Mouse (Mus musculus): ENCODE measurements at regions not wholly inside any gene's neighbourhood (a gene's known extent, or its start where the extent isn't known, plus 50 kb on each side); places are given as distances from the start of the nearest gene placed in this dataset.
A peak's percentile ranks its signal among the peaks of the same experiment; 100 is the strongest.

DNA sequence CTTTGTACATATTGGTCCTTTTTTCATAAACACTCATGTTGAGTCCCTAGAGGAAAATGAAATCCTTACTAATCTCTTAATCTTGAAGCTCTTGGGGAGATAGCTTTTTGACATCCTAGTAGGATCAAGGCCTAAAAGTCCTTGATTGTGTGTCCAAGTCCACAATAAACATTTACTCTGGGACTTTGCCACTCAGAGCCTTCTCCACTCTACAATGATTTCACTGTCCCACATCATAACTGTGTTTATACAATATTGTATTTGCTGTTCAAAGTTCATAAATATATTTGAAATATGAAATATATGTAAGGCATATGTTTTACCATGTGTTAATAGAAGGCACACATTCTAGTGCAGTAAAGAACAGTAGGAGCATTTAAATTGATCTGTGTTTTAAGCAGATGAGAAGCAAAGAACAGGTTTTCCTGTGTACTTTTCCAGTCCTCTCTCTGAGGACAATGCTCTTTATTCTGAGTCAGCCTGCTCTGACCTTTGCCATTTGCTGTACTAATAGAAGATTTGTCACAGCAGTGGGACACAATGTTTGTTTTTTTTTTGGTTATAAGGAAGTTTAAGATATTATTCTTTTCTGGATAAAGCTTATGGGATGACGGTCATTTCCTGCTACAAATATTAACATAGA is 130.7 kb upstream of the Gprin3 start:
- no peak overlapping the region for H3K9ac ChIP-seq
- H3K9me3 ChIP-seq: no peaks in the 10 kb centered on the region
- no peaks in the 10 kb centered on the region for H3K36me3 ChIP-seq
- H3K4me3 ChIP-seq: no peak overlapping the region
- no peaks in the 10 kb centered on the region for H3K27me3 ChIP-seq
- no peak for ATAC-seq (ENCODE audit: low FRiP score, low read depth)
- H3K4me1 ChIP-seq (replicated peaks): no peaks in the 10 kb centered on the region
- H3K4me2 ChIP-seq: no peak overlapping the region
- 96% methylated on average over 1 of the region's 1 CpGs for WGBS
- H3K27ac ChIP-seq (replicated peaks): no peak overlapping the region

- H3K36me3 ChIP-seq: no peaks in the 10 kb centered on the region
- 68% methylated on average over 2 of the region's 2 CpGs for WGBS
- ATAC-seq (ENCODE audit: low FRiP score, low read depth): no peak
- no peak overlapping the region for H3K4me3 ChIP-seq
- no peak overlapping the region for H3K9ac ChIP-seq
- H3K4me2 ChIP-seq: no peak overlapping the region
- no peaks in the 10 kb centered on the region for H3K4me1 ChIP-seq (replicated peaks)
- H3K27me3 ChIP-seq: no peaks in the 10 kb centered on the region
- no peaks in the 10 kb centered on the region for H3K9me3 ChIP-seq
- H3K27ac ChIP-seq (replicated peaks): no peak overlapping the region
Measured at GRCm38 (mm10) chr6:59537025-59537424, 110.9 kb upstream of the Gprin3 start.

GRCm38 (mm10) chr6:59524940-59525265 is 98.8 kb upstream of the Gprin3 start:
- Histone ChIP-seq H3K9me3 (no peaks in the 10 kb centered on the region), H3K4me3 (no peak overlapping the region), H3K27me3 (no peaks in the 10 kb centered on the region), H3K36me3 (no peaks in the 10 kb centered on the region), H3K4me1 (replicated peaks) (no peaks in the 10 kb centered on the region), H3K4me2 (no peak overlapping the region), H3K9ac (no peak overlapping the region), H3K27ac (replicated peaks) (no peak overlapping the region)
- ATAC-seq (ENCODE audit: low FRiP score, low read depth): no peak
- WGBS: 73% methylated on average over 1 of the region's 1 CpGs

DNA sequence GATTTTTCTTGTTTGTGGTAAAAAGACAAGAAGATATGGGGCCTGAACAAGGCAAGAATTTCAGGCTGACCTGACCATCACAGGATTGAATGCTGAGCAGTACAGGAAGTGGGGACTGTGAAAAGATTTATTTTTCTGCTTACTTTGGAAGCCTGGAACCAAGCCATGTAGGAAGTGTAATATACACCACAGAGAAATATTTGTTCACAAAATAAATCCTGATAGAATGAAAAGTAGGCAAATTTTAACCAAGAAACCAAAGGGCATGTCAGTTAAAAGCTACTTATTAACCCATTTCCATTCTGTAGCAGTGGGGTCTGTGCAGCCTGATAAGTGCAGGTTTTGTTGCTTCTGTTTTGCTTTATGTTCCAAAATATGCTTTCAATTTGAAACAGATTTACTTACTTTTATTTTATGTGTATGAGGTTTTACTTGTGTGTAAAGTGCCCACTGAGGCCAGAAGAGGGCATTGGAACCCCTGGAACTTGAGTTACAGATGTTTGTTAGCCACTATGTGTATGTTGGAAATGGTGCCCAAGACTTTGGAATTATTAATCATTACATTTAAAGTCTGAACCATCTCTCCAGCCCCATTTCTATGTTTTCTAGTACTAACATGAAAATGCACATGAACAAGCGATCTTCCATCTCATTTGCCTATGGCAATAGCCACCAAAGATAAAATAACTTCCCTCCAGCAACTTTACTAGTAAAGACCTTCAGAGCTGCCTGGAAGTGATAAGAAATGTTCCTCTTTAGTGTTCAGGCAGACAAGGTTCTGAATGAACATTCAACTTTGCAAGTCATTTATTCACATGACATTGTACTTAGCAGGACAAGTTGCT is 98.2 kb upstream of the Gprin3 start:
- no peak for ATAC-seq (ENCODE audit: low FRiP score, low read depth)
- H3K4me3 ChIP-seq: no peak overlapping the region
- H3K36me3 ChIP-seq: no peaks in the 10 kb centered on the region
- no peaks in the 10 kb centered on the region for H3K4me1 ChIP-seq (replicated peaks)
- H3K4me2 ChIP-seq: no peak overlapping the region
- H3K9ac ChIP-seq: no peak overlapping the region
- H3K27ac ChIP-seq (replicated peaks): no peak overlapping the region
- no peaks in the 10 kb centered on the region for H3K27me3 ChIP-seq
- WGBS: 98% methylated on average over 1 of the region's 1 CpGs
- no peaks in the 10 kb centered on the region for H3K9me3 ChIP-seq

DNA sequence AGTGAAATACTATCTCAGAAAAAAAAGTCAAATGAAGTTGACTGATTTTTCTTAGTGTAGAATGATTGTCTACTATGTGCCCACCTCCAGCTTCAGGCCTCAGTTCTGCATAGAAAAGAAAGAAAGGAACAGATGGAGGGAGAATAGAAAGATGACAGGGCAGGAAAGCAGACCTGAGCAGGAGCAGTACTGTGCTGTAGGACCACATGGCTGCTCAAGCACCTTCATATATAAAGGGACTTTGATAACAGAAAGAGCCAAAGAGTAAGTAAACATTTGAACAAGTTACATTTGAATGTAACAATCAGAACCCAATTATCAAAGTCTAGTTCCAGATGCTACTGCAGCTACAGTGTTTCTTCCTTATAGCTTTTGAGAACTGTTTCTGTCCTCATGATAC is 96.9 kb upstream of the Gprin3 start:
- Histone ChIP-seq H3K4me1 (replicated peaks) (no peaks in the 10 kb centered on the region), H3K27ac (replicated peaks) (no peak overlapping the region), H3K4me3 (no peak overlapping the region), H3K4me2 (no peak overlapping the region), H3K9ac (no peak overlapping the region), H3K9me3 (no peaks in the 10 kb centered on the region), H3K36me3 (no peaks in the 10 kb centered on the region), H3K27me3 (no peaks in the 10 kb centered on the region)
- ATAC-seq (ENCODE audit: low FRiP score, low read depth): no peak

DNA sequence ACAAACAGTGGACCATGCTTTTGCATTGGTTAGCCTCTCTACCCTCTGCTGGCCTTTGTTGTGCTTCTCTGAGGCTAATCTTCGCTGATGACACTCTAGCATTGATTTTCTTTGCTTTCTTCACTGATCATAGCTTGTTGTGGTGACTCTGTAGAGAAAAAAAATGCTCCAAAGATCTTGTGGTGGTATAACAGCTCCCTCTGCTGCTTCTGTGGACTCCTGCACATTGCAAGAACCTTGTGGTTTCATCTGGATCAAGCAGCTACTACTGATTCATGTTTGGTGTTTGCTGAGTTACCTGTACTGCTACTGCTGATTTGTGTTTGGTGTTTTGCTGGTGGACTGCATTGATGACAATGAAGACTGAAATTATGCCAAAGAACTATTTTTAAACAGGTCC is 74.7 kb upstream of the Gprin3 start:
- H3K27ac ChIP-seq (replicated peaks): no peak overlapping the region
- no peak for ATAC-seq (ENCODE audit: low FRiP score, low read depth)
- H3K9me3 ChIP-seq: no peaks in the 10 kb centered on the region
- H3K9ac ChIP-seq: no peak overlapping the region
- no peaks in the 10 kb centered on the region for H3K36me3 ChIP-seq
- H3K4me1 ChIP-seq (replicated peaks): no peaks in the 10 kb centered on the region
- H3K27me3 ChIP-seq: no peaks in the 10 kb centered on the region
- H3K4me2 ChIP-seq: no peak overlapping the region
- H3K4me3 ChIP-seq: no peak overlapping the region
- WGBS: 48% methylated on average over 1 of the region's 1 CpGs

GRCm38 (mm10) chr6:59498800-59499199 is 72.7 kb upstream of the Gprin3 start:
- Histone ChIP-seq H3K9me3 (no peaks in the 10 kb centered on the region), H3K4me2 (no peak overlapping the region), H3K9ac (no peak overlapping the region), H3K27me3 (no peaks in the 10 kb centered on the region), H3K4me3 (no peak overlapping the region), H3K36me3 (no peaks in the 10 kb centered on the region), H3K4me1 (replicated peaks) (no peaks in the 10 kb centered on the region), H3K27ac (replicated peaks) (no peak overlapping the region)
- no peak for ATAC-seq (ENCODE audit: low FRiP score, low read depth)
- 54% methylated on average over 1 of the region's 1 CpGs for whole genome bisulfite sequencing

DNA sequence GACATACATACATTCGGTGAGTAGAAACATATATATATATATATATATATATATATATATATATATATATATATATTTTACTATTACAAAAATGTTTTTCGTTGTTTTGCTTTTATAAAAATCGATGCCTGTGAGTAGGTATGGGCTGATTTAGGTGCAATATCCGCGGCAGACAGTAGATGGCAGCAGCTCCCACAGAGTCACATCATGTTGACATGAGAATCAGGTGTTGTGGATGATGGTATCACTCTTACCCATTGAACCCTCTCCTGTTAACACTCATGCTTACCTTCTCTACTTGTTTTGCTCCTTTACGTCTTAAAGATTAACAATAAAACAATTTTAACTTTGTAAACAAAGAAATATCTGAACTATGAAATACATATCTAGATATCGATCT is 72.0 kb upstream of the Gprin3 start:
- Histone ChIP-seq H3K27ac (replicated peaks) (no peak overlapping the region), H3K4me3 (no peak overlapping the region), H3K4me2 (no peak overlapping the region), H3K9ac (no peak overlapping the region), H3K36me3 (no peaks in the 10 kb centered on the region), H3K27me3 (no peaks in the 10 kb centered on the region), H3K4me1 (replicated peaks) (no peaks in the 10 kb centered on the region), H3K9me3 (no peaks in the 10 kb centered on the region)
- WGBS: 40% methylated on average over 7 of the region's 7 CpGs
- no peak for ATAC-seq (ENCODE audit: low FRiP score, low read depth)

DNA sequence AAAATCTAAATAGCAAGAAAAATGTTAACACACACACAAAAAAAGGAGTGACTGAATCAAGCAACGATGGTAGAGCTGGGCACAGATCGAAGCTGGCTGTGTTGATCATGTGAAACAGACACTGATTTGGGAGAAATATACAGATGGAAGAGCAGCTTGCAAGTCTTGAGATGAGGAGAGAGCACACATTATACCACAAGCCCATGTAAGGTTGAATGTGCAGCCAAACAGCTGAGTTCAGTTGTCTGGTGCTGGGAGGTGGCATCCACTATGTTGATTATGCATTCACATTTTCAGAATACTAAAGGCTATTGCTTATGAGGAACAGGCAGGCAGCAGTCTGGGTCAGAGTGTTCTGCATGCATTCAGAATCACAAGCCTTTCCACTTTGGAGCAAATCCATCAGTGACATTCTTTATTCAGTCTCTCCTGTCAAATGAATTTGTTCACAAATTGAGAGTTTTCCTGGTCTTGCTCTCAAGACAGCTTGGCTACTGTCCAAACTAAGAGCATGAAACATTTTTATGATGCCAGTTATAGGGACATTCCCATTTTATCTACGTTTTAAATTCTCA is 63.0 kb upstream of the Gprin3 start:
- no peak overlapping the region for H3K4me2 ChIP-seq
- H3K4me1 ChIP-seq (replicated peaks): no peaks in the 10 kb centered on the region
- H3K9me3 ChIP-seq: no peaks in the 10 kb centered on the region
- no peak overlapping the region for H3K4me3 ChIP-seq
- H3K27me3 ChIP-seq: no peaks in the 10 kb centered on the region
- H3K36me3 ChIP-seq: no peaks in the 10 kb centered on the region
- 72% methylated on average over 3 of the region's 3 CpGs for WGBS
- 0 out of 2 replicates have a peak overlapping the region, but pooled peaks have one; percentile 22 for H3K27ac ChIP-seq (replicated peaks)
- ATAC-seq (ENCODE audit: low FRiP score, low read depth): no peak
- no peak overlapping the region for H3K9ac ChIP-seq

DNA sequence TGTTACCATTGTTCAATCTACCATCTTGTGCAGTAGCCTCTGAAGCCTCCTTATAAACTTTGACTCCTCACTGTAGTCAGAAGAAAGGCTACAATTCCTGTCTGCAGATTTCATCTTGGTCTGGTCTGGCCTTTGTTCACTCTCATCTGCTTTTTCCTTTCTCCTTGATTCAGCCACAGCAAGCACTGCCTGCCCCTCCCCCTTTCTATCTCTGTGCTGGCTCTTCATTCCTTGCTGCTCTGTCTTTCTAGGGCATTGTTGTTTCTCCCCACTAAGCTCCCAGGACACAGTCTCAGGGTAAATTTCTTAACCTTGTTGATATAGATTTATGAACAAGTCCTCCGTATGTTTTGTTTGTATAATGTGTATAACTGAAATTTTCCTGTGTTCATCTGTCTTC is 62.3 kb upstream of the Gprin3 start:
- H3K9me3 ChIP-seq: no peaks in the 10 kb centered on the region
- H3K27ac ChIP-seq (replicated peaks): no peak overlapping the region
- no peaks in the 10 kb centered on the region for H3K27me3 ChIP-seq
- H3K4me2 ChIP-seq: no peak overlapping the region
- no peak for ATAC-seq (ENCODE audit: low FRiP score, low read depth)
- H3K4me1 ChIP-seq (replicated peaks): no peaks in the 10 kb centered on the region
- 75% methylated on average over 1 of the region's 1 CpGs for whole genome bisulfite sequencing
- H3K36me3 ChIP-seq: no peaks in the 10 kb centered on the region
- no peak overlapping the region for H3K9ac ChIP-seq
- no peak overlapping the region for H3K4me3 ChIP-seq

DNA sequence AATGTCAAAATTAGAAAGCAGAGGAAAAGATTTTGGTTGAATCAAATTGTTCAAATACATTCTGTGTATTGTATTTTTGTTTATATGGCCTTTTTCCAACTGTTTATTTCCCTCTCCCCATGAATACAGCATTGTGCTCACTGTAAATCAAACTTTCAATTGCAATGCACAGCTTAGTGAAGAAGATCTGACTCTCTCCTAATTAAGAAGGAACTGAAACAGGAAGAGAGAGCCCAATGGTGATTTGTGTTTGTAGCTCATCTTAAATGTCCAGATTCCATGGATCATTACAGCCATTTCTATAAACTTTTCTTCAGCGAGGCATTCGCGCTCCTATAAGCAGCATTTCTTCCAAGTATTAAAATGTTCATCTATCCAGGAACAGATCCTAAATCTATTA is 57.9 kb upstream of the Gprin3 start:
- Histone ChIP-seq H3K36me3 (no peaks in the 10 kb centered on the region), H3K4me3 (no peak overlapping the region), H3K27me3 (no peaks in the 10 kb centered on the region), H3K9me3 (no peaks in the 10 kb centered on the region), H3K4me2 (no peak overlapping the region), H3K27ac (replicated peaks) (no peak overlapping the region), H3K9ac (no peak overlapping the region), H3K4me1 (replicated peaks) (no peaks in the 10 kb centered on the region)
- WGBS: 90% methylated on average over 3 of the region's 3 CpGs
- no peak for ATAC-seq (ENCODE audit: low FRiP score, low read depth)

- 15% methylated on average over 3 of the region's 3 CpGs for WGBS
Measured at GRCm38 (mm10) chr6:59483587-59483986, 57.5 kb upstream of the Gprin3 start.

More at GRCm38 (mm10) chr6:59483587-59483986, 57.5 kb upstream of the Gprin3 start:
- Histone ChIP-seq H3K9me3 (no peaks in the 10 kb centered on the region), H3K4me1 (replicated peaks) (no peaks in the 10 kb centered on the region), H3K27me3 (no peaks in the 10 kb centered on the region), H3K4me3 (no peak overlapping the region), H3K4me2 (no peak overlapping the region), H3K36me3 (no peaks in the 10 kb centered on the region), H3K9ac (no peak overlapping the region), H3K27ac (replicated peaks) (no peak overlapping the region)
- ATAC-seq (ENCODE audit: low FRiP score, low read depth): 0 out of 2 replicates have a peak, but pooled peaks have one; percentile 65
